Mouse (Mus musculus) limb, embryonic 14.5 days (tissue): Measurements from ENCODE around the gene Prcd. TPM values are rescaled to one million over a fixed set of nuclear protein-coding genes. Genes with fewer than 3 reads are reported as not detected.
A peak's percentile ranks its signal among the peaks of the same experiment; 100 is the strongest.

Experiments used
- ATAC-seq: fragments of 200-750 bp; cut with Nextera tagmentation; 2 replicates; pipeline ENCODE4 v1.8.0; 2017; ENCODE audit warnings: low read depth, moderate number of reproducible peaks, moderate TSS enrichment; ENCODE audit not compliant: low FRiP score
- DNase-seq: peaks from one replicate; pipeline ENCODE4 v3.0.0-alpha.2; 2015; ENCODE audit warnings: low spot score
- H3K27ac ChIP-seq: fragments of 300-500 bp; sonication (generic); replicated peaks from 2 replicates; pipeline ENCODE4 v1.5.1; 2014; ENCODE audit warnings: low read depth, mild to moderate bottlenecking, low read length, moderate library complexity, mixed read lengths
- H3K27me3 ChIP-seq: fragments of 300-500 bp; sonication (generic); 2 replicates; pipeline ENCODE4 v1.6.1; 2014; ENCODE audit warnings: low read length, mixed read lengths; ENCODE audit not compliant: control insufficient read depth, insufficient read depth
- H3K36me3 ChIP-seq: fragments of 300-500 bp; sonication (generic); 2 replicates; pipeline ENCODE4 v1.6.1; 2014; ENCODE audit warnings: mild to moderate bottlenecking, low read length, moderate library complexity, mixed read lengths; ENCODE audit not compliant: control insufficient read depth, insufficient read depth
- H3K4me1 ChIP-seq: fragments of 300-500 bp; sonication (generic); 2 replicates; pipeline ENCODE4 v1.6.1; 2014; ENCODE audit warnings: antibody characterized with exemption, low read length, mixed read lengths; ENCODE audit not compliant: control insufficient read depth, insufficient read depth
- H3K4me2 ChIP-seq: fragments of 300-500 bp; sonication (generic); replicated peaks from 2 replicates; pipeline ENCODE4 v1.6.1; 2014; ENCODE audit warnings: low read depth, mild to moderate bottlenecking, low read length, moderate library complexity; ENCODE audit not compliant: severe bottlenecking
- H3K4me3 ChIP-seq: fragments of 300-500 bp; sonication (generic); replicated peaks from 2 replicates; pipeline ENCODE4 v1.5.1; 2014; ENCODE audit warnings: low read length
- H3K9ac ChIP-seq: fragments of 300-500 bp; sonication (generic); 2 replicates; pipeline ENCODE4 v1.6.1; 2014; ENCODE audit warnings: mild to moderate bottlenecking, low read depth, low read length, moderate library complexity; ENCODE audit not compliant: severe bottlenecking
- H3K9me3 ChIP-seq: fragments of 300-500 bp; sonication (generic); 2 replicates; pipeline ENCODE4 v1.6.1; 2016; ENCODE audit warnings: low read length; ENCODE audit not compliant: control insufficient read depth
- POLR2A ChIP-seq: fragments of 200-500 bp; IDR thresholded peaks from 2 replicates; pipeline ENCODE4 v1.8.0; 2012; ENCODE audit warnings: inconsistent platforms, mild to moderate bottlenecking, moderate library complexity, borderline replicate concordance; ENCODE audit not compliant: insufficient read depth, insufficient read length; ENCODE audit errors: extremely low read depth
- WGBS: fragments of 180-500 bp; shearing (Covaris S2); extraction: QIAGEN DNeasy Blood & Tissue Kit; methylation state at CpG from one replicate; pipeline ENCODE4 v1.1.7; 2014; 5-methylcytosine and 5-hydroxymethylcytosine counted together
- polyA plus RNA-seq, 2 experiments: library from polyadenylated mRNA; depleted of rRNA in 1 of 2; stranded (reverse) in 1 of 2; unstranded in 1 of 2; fragments of >200 nt; fragmentation: Nextera tagmentation in 1 of 2; extraction: Ambion mirVana in 1 of 2; gene quantifications; 2 replicates each; pipeline versions ENCODE4 v1.2.1 to v1.2.3; 2012 to 2014

Prcd gene
- polyA plus RNA-seq, 2 experiments = 0.85 to 1.2 TPM

- H3K4me1 ChIP-seq = 0 out of 2 replicates have a peak, but pooled peaks cover 17% of the 10 kb centered on the region
- H3K27ac ChIP-seq = no peak overlapping the region
- H3K4me2 ChIP-seq = no peak overlapping the region
- peaks cover 16% of the 10 kb centered on the region; the same call in 1 of the 2 replicates for H3K27me3 ChIP-seq
- DNase-seq (no peak), ATAC-seq (no peak)
- H3K9ac ChIP-seq = no peak overlapping the region
- H3K4me3 ChIP-seq = no peak overlapping the region
- WGBS = 43% methylated on average over 18 of the region's 18 CpGs
- no peaks in the 10 kb centered on the region for H3K9me3 ChIP-seq
- no peaks in the 10 kb centered on the region; the same call in 1 of the 2 replicates for H3K36me3 ChIP-seq
- TF ChIP-seq POLR2A = no peak
Measured at GRCm38 (mm10) chr11:116690701-116691575, 37.6 kb downstream of the Prcd start.

DNA sequence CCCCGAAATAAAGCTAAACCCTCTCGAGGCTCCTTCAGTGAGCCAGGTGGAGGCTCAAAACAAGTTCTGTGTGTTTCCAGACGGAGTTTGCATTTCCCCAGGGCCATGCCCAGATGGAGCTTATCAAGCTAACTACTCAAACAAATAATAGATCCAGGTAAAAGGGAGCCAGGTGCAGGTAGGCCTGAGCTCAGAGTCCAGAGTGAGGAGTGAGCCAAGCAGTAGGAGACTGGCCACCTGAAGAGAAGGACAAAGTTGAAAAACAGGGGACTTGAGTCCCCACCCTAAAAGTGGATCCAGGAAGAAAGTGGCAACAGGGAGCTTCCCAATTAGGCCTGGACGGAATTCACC is 40.5 kb downstream of the Prcd start:
- H3K27ac ChIP-seq = no peak overlapping the region
- 24% methylated on average over 4 of the region's 4 CpGs for WGBS
- H3K4me1 ChIP-seq = 0 out of 2 replicates have a peak, but pooled peaks cover 17% of the 10 kb centered on the region
- no peak for TF ChIP-seq POLR2A
- DNase-seq (no peak), ATAC-seq (no peak)
- H3K4me3 ChIP-seq = peak overlapping the region; percentile 51
- peaks cover 16% of the 10 kb centered on the region; the same call in 1 of the 2 replicates for H3K27me3 ChIP-seq
- peak overlapping the region; percentile 72 for H3K9ac ChIP-seq
- no peaks in the 10 kb centered on the region; the same call in 1 of the 2 replicates for H3K36me3 ChIP-seq
- no peaks in the 10 kb centered on the region for H3K9me3 ChIP-seq
- peak overlapping the region; percentile 91 for H3K4me2 ChIP-seq

DNA sequence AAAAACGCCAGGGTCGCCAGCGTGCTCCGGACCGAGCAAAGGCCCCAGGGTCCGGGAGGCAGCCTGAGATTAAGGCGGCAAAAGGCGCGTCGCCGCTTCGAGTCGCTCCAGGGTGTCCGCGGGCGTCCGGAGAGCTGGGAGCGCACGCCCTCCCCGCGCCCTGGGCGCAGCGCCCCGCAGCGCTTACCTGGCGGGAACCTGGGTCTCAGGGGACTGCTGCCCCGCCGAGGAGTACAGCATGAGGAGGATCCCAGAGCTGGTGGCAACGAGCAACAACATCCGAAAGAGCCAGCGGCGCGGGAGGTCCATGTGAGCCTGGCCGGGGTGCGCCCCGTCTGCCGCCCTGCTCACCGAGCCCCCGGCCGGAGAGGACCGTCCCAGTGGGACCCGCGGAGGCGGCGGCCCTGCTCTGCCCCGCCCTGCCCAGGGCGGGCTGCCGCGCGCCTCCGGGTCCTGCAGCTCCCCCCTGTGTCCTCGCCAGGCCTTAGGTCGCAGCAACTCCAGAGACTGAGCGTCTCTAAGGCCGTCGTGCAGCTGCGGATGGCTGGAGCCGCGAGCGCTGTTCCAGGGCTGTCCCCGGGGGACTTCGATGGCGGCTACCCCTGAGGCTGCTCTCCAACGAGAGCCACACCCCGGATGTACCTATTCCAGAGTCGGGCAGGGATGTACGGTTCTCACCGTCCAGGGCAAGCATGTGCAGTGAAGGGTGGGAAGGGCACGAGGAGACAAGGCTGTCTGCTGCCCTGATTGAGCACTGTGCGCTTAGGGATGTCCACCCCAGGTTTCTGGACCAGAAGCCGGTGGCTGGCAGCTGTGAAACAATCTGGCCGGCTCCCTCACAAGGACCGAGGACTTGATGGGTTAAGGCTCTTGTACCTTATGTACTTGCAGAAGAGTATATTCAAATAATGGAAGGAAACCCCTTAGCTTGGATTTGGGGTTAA is 41.2 kb downstream of the Prcd start:
- ATAC-seq (peak; percentile 67; the same call in 1 of the 2 replicates), DNase-seq (no peak)

DNA sequence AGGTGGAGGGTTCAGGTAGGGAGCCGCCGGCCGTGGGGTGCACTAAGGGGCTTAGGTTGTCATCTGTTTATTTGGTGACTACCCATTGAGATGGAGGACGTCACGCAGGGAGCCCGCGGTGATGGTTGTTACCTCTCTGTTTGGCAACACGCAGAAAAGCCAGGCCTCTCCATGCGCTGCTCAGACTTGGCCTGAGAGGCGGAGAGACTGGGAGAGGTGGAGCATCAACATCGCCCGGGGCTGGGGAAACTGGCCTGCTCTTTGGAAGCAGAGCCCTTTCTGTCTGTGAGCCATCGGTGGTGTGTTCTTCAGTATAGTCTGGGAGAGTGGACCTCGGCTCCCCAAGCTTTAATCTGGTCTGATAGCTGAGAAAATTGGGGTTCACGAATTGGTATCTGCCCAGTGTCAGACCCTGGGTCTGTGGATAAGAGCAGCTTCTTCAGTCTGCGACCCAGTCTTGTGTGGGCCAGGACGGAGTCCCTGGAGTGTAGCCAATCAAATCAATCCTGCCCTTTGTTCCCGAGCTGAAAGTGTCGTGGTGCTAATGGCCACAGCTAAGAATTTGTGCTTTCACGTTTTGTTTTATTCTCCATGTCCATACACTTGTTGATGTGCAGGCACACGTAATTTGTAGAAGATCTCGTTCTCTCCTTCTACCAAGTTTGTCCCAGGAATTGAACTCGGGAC is 42.0 kb downstream of the Prcd start:
- H3K4me3 ChIP-seq = no peak overlapping the region
- peaks cover 16% of the 10 kb centered on the region; the same call in 1 of the 2 replicates for H3K27me3 ChIP-seq
- H3K4me2 ChIP-seq = no peak overlapping the region

More for the DNA sequence above, 41.2 kb downstream of the Prcd start:
- Histone ChIP-seq H3K4me1 (0 out of 2 replicates have a peak, but pooled peaks cover 17% of the 10 kb centered on the region), H3K27me3 (peaks cover 16% of the 10 kb centered on the region; the same call in 1 of the 2 replicates), H3K27ac (no peak overlapping the region), H3K36me3 (no peaks in the 10 kb centered on the region; the same call in 1 of the 2 replicates), H3K9me3 (no peaks in the 10 kb centered on the region), H3K4me3 (peak overlapping the region; percentile 51), H3K9ac (peak overlapping the region; percentile 72), H3K4me2 (peak overlapping the region; percentile 91)
- no peak for TF ChIP-seq POLR2A
- 2% methylated on average over 50 of the region's 73 CpGs for WGBS

More for the DNA sequence above, 42.0 kb downstream of the Prcd start:
- H3K9me3 ChIP-seq = 0 out of 2 replicates have a peak, but pooled peaks cover under 1% of the 10 kb centered on the region
- H3K27ac ChIP-seq = no peak overlapping the region
- no peak for TF ChIP-seq POLR2A
- WGBS = 34% methylated on average over 23 of the region's 23 CpGs
- ATAC-seq = no peak
- H3K36me3 ChIP-seq = no peaks in the 10 kb centered on the region; the same call in 1 of the 2 replicates
- peak overlapping the region; percentile 72 for H3K9ac ChIP-seq
- DNase-seq = no peak
- H3K4me1 ChIP-seq = 0 out of 2 replicates have a peak, but pooled peaks cover 17% of the 10 kb centered on the region
